Mouse (Mus musculus) spleen, postnatal 36 days (tissue): ENCODE data around the gene Tpst1.

ENCODE experiments used
- DNase-seq, 2 experiments: peaks; one replicate each; pipeline ENCODE4 v3.0.0; 2022; ENCODE audit warnings: low spot score in 2 of 2, mixed read lengths in 1 of 2

The Tpst1 gene

GRCm38 (mm10) chr5:130052510-130052909, 20.6 kb upstream of the Tpst1 start:
- DNase-seq, result no peak

- DNase-seq, result no peak
Measured at GRCm38 (mm10) chr5:130052955-130053354, 20.2 kb upstream of the Tpst1 start.

GRCm38 (mm10) chr5:130055688-130056087, 17.4 kb upstream of the Tpst1 start:
- DNase-seq, result no peak

DNA sequence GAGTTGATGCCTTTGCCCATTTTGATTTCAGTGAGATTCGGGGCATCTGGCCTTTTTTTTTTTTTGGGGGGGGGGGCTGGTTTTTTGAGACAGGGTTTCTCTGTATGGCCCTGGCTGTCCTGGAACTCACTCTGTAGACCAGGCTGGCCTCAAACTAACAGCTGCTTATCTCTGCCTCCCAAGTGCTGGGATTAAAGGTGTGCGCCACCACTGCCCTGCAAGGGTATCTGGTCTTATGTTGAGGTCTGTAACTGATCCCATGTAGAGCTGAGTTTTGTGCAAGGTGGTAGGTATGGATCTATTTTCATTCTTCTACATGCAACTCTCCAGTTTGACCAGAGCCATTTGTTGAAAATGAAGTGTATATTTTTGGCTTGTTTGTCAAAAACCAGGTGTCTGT, 16.8 kb upstream of the Tpst1 start:
- no peak for DNase-seq

DNA sequence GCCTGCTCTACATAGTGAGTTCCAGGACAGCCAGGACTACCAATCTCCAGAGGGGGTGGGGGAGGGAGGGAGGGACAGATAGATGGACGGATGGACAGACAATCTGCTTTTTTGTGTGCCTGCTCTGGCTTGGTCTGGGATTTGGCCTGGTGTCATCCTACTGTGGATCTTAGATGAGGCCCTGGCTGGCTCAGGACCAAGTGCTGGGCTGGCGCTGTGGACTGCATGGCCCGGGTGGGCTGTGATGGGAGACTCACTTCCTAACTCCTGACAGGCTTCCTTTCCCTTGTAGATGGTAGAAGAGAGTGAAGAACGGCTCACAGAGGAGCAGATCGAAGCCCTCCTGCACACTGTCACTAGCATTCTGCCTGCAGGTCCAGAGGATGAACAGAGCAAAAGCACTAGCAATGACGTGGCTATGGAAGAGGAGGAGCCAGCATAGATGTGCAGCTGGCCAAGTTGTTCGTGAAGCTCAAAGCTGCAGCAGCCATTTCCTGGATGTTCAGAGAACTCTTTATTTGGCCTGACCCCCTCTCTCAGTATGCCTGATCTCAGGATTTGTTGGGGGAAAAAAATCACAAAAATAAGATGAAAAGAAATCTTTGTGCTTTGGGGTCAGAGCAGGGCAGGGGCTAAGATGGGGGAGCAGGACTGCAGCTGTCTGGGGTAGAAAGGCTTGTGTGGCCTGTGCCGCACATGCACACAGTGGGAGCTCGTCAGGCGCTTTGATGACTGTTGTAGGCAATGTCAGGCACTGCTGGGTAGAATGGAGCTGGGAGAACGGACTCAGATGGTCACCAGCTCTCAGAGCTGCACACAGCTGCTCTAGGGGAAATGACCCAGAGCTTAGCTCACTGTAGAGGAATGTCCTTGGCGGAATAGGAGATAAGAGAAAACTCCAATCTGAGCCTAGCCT, 13.5 kb upstream of the Tpst1 start:
- DNase-seq, result no peak

DNA sequence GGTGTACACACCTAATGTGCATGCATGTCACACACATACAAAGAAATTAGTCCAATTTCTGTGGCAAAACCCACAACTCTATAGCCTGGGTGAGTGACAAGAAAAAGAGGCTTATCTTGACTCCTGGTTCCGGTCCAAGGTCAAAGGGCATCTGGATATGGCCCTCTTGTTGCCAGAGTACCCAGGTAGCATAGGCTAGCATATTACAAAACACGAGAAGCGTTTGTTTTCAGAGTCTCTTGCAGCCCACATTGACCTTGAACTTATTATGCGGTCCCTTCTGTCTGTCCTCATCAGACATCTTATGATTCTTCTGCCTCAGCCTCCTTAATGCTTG, 12.8 kb upstream of the Tpst1 start:
- no peak for DNase-seq

GRCm38 (mm10) chr5:130062096-130062495, 11.0 kb upstream of the Tpst1 start:
- peak; percentile 73 to 79 for DNase-seq

DNA sequence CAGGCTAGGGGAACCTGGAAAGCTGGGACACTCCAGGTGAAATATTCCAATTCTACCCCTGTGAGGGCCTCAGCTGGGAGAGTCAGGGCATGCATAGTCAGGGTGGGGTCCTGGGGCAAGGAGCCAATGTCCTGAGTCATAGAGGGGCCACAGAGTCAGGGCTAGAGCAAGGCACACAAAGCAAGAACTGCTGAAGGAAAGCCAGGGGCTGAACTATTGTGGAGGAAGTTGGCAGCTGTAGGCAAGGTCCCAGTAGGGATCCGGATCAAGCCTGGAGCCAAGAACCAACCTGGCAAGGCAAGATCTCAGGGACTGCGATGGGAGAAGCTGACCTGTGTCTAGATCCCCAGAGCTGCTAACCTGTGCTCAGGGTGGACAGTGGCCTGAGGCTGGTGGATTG, 9.4 kb upstream of the Tpst1 start:
- DNase-seq, result no peak

GRCm38 (mm10) chr5:130065579-130065978, 7.5 kb upstream of the Tpst1 start:
- no peak for DNase-seq

- no peak for DNase-seq
Measured at GRCm38 (mm10) chr5:130067841-130068264, 5.3 kb upstream of the Tpst1 start.

DNA sequence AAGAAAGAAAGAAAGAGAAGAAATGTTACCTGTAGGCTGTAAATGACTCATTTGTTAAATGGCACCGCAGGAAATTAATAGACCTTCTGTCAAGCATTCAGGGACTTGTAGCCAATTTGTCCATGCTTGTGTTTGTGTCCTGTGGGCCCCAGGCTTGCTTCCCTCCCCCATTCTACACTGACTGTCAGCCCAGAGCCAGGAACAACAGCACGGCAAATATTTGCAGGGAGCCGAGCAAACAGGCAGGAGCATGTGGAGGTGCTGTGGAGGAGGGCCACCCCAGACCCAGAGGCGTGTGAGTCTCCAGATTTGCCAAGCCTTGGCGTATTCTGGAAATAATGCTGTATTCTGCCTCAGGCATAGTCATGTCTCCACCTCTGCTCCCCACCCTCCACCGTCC, 1.4 kb downstream of the Tpst1 start:
- DNase-seq, result no peak

DNA sequence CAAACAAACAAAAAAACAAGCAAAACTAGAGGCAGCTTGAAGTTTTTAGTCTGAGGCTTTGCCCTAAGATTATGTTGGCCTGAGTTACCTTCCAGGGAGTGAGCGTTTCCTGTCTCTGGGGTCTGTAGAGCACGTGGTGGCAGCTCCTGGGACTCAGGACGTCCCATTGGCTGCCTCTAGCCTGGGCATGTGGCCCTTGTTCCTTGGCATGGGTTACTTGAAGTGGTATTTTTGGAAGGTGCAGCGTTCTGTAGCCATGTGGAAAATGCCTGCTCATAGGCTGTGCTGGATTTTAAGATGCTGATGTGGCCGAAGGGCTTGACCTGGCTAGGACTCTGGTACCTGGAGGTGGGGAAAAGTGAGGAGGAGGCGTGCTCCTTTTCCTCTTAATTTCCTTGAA, 3.3 kb downstream of the Tpst1 start:
- DNase-seq, result no peak

- DNase-seq, result peak in 1 of 2 experiments; percentile 17
Measured at GRCm38 (mm10) chr5:130078096-130078833, 5.1 kb downstream of the Tpst1 start.

DNA sequence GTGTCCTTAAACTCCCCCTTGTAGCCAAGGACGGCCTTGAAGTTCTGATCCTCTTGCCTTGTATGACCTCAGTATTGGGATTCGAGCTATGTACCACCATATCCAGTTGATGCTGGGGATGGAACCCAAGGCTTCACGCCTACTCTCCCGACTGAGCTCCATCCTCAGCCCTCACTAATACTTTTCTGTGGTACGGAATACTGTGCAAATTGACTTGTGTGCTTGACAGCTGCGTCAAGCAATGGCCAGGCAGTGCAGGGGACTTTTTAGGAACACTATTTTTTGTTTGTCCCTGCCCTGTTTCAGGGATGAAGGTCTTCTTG, 5.7 kb downstream of the Tpst1 start:
- no peak for DNase-seq

DNA sequence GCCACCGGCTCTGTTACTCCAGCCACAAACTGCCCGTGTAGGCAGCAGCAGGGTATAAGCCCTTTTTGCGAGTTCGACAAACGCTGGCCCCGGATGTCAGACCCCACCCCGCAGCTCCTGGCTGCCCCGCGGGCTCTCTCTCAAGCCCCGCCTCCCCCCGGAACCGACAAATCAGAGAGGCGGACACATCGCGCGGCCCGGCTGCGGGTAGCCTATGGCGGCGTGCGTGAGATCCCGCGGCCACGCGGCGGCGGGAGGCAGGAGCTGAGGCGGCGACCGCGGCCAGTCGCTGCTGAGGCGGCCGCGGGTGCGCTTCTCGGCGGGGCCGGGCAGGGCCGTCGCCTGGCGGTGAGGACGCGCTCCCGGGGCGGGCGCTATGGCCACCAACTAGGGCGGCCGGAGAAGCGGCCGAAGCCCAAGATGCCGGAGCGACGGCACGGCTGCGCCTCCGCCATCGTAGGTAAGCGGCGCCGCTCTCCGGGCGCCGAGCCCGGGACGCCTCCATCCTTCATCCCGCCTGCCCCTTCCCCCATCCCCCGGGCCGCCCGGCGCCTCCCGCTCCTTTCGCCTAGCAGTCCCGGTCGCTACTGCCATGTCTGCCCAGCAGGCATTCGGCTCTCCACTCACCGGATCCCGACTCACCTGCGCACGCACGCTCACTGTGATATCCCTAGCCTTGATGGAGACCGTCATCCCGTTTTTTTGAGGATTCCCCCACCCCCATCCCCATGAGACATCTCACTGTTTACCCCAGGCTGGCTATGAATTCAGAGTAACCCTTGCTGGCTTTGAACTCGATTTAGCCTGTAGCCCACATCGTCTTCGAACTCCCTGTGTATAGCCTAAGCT, 6.3 kb downstream of the Tpst1 start:
- peak; percentile 91 to 92 for DNase-seq

DNA sequence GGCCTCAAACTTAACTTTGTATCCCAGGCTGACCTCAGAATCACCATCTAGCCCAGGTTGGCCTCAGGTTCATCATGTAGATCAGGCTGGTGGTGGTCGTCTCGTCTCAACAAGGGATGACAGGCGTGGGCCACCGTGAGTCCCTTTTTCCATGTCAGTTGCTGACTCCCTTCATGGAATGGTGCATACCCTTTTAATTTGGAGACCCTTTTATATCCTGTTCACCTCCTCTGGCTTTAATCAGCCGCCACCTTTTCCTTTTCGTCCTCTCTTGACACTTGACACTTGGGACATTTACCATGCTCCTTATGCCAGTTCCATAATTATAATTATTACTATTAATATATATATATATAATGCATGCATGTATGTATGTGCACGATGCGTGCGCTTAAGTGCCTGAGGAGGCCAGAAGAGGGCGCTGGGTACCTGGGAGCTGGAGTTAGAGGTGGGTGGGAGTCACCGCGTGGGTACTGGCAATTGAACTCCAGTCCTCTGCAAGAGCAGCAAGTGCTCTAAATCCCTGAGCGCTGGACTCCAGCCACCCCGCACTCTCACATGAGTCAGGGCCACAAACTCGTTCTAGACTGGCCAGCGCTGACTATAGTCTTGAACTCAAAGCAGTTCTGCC, 7.0 kb downstream of the Tpst1 start:
- no peak for DNase-seq

- peak; percentile 68 to 75 for DNase-seq
Measured at GRCm38 (mm10) chr5:130081181-130081881, 8.2 kb downstream of the Tpst1 start.

- no peak for DNase-seq
Measured at GRCm38 (mm10) chr5:130082431-130082830, 9.3 kb downstream of the Tpst1 start.

GRCm38 (mm10) chr5:130084271-130084670, 11.1 kb downstream of the Tpst1 start:
- no peak for DNase-seq

DNA sequence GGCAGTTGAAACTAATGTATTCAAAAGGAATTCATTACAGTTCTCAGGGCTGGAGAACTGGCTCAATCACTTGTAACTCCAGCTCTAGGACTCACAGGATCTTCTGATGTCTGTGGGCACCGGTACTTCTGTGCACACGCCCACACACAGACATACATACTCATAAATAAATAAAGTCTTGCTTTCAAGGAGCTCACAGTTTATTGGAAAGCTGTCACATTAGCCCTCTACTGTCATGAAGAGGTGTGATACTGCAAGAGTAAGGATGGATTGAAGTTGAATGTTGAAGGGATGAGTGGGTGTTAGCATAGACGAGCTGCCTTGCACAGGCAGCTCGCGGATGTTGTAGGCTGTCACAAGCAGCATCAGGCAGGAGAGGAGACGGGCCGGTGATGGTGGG, 14.9 kb downstream of the Tpst1 start:
- no peak for DNase-seq

- DNase-seq, result no peak
Measured at GRCm38 (mm10) chr5:130088612-130089011, 15.5 kb downstream of the Tpst1 start.
